Mouse (Mus musculus): ENCODE measurements at regions not wholly inside any gene's neighbourhood (a gene's known extent, or its start where the extent isn't known, plus 50 kb on each side); places are given as distances from the start of the nearest gene placed in this dataset.

- CTCF ChIA-PET, result no interaction called here
These were observed 104.8 kb upstream of the E030018B13Rik start for GRCm38 (mm10) chr7:63811816-63812215.

- CTCF ChIA-PET, result no interaction called here
These were observed 101.1 kb upstream of the E030018B13Rik start for GRCm38 (mm10) chr7:63815531-63815930.

GRCm38 (mm10) chr7:63816056-63816941 lies 100.4 kb upstream of the E030018B13Rik start:
- CTCF ChIA-PET, result interaction anchor here (0.9 kb wide), 1 partner anchor 130 kb away, joined by 3 read pairs; no protein-coding TSS in a partner anchor

GRCm38 (mm10) chr7:63817476-63817875 lies 99.2 kb upstream of the E030018B13Rik start:
- CTCF ChIA-PET, result interaction anchor here (0.9 kb wide), 1 partner anchor 129 kb away, joined by 3 read pairs; no protein-coding TSS in a partner anchor

- CTCF ChIA-PET, result no interaction called here
These were observed 98.6 kb upstream of the E030018B13Rik start for GRCm38 (mm10) chr7:63818105-63818504.

GRCm38 (mm10) chr7:63820286-63820685 lies 96.4 kb upstream of the E030018B13Rik start:
- CTCF ChIA-PET, result no interaction called here

- CTCF ChIA-PET, result interaction anchor here (0.5 kb wide), 1 partner anchor 83 kb away, joined by 5 read pairs; no protein-coding TSS in a partner anchor
These were observed 94.7 kb upstream of the E030018B13Rik start for GRCm38 (mm10) chr7:63822001-63822400.

- CTCF ChIA-PET, result no interaction called here
These were observed 92.6 kb upstream of the E030018B13Rik start for GRCm38 (mm10) chr7:63824009-63824408.

- CTCF ChIA-PET, result no interaction called here
These were observed 87.2 kb upstream of the E030018B13Rik start for GRCm38 (mm10) chr7:63829362-63829920.

GRCm38 (mm10) chr7:63833676-63834075 lies 83.0 kb upstream of the E030018B13Rik start:
- CTCF ChIA-PET, result no interaction called here

- CTCF ChIA-PET, result no interaction called here
These were observed 80.7 kb upstream of the E030018B13Rik start for GRCm38 (mm10) chr7:63835958-63836357.

Data from spleen, embryonic (tissue).